Mouse (Mus musculus) forebrain, embryonic 11.5 days (tissue): Measurements from ENCODE around the gene Gata2. TPM values are rescaled to one million over a fixed set of nuclear protein-coding genes. Genes with fewer than 3 reads are reported as not detected.

Experiments
- ATAC-seq: fragments of 200-750 bp; cut with Nextera tagmentation; replicated peaks from 2 replicates; pipeline ENCODE4 v1.8.0; 2017; ENCODE audit warnings: moderate TSS enrichment; ENCODE audit not compliant: low FRiP score
- DNase-seq: peaks from one replicate; pipeline ENCODE4 v3.0.0-alpha.2; 2017; ENCODE audit warnings: low spot score
- H3K27ac ChIP-seq: fragments of 300-500 bp; sonication (generic); 2 replicates; pipeline ENCODE4 v1.5.1; 2014; ENCODE audit warnings: low read depth, low read length
- H3K27me3 ChIP-seq: fragments of 300-500 bp; sonication (generic); 2 replicates; pipeline ENCODE4 v1.6.1; 2014; ENCODE audit warnings: mild to moderate bottlenecking, low read length, mixed read lengths; ENCODE audit not compliant: control insufficient read depth, insufficient read depth
- H3K36me3 ChIP-seq: fragments of 300-500 bp; sonication (generic); 2 replicates; pipeline ENCODE4 v1.6.1; 2014; ENCODE audit warnings: mild to moderate bottlenecking, low read length, moderate library complexity, mixed read lengths; ENCODE audit not compliant: control insufficient read depth, insufficient read depth
- H3K4me1 ChIP-seq: fragments of 300-500 bp; sonication (generic); replicated peaks from 2 replicates; pipeline ENCODE4 v1.6.1; 2014; ENCODE audit warnings: low read length, mixed read lengths; ENCODE audit not compliant: control insufficient read depth, insufficient read depth
- H3K4me2 ChIP-seq: fragments of 300-500 bp; sonication (generic); 2 replicates; pipeline ENCODE4 v1.6.1; 2014; ENCODE audit warnings: low read depth, mild to moderate bottlenecking, low read length, moderate library complexity, mixed read lengths; ENCODE audit not compliant: severe bottlenecking
- H3K4me3 ChIP-seq: fragments of 300-500 bp; sonication (generic); 2 replicates; pipeline ENCODE4 v1.5.1; 2014; ENCODE audit warnings: low read depth, low read length
- H3K9ac ChIP-seq: fragments of 300-500 bp; sonication (generic); 2 replicates; pipeline ENCODE4 v1.6.1; 2014; ENCODE audit warnings: low read length
- H3K9me3 ChIP-seq: fragments of 300-500 bp; sonication (generic); 2 replicates; pipeline ENCODE4 v1.6.1; 2016; ENCODE audit warnings: low read length, mixed read lengths; ENCODE audit not compliant: control insufficient read depth
- WGBS: fragments of 180-500 bp; shearing (Covaris S2); extraction: QIAGEN DNeasy Blood & Tissue Kit; methylation state at CpG from one replicate; pipeline ENCODE4 v1.1.7; 2014; 5-methylcytosine and 5-hydroxymethylcytosine counted together
- polyA plus RNA-seq: library from polyadenylated mRNA; unstranded; fragments of >200 nt; fragmentation: Nextera tagmentation; extraction: Ambion mirVana; gene quantifications from 2 replicates; pipeline ENCODE4 v1.2.1, GENCODE M21; 2014

Gata2 gene
- polyA plus RNA-seq, 1 experiment from 2014 or later = 7.9 TPM

DNA sequence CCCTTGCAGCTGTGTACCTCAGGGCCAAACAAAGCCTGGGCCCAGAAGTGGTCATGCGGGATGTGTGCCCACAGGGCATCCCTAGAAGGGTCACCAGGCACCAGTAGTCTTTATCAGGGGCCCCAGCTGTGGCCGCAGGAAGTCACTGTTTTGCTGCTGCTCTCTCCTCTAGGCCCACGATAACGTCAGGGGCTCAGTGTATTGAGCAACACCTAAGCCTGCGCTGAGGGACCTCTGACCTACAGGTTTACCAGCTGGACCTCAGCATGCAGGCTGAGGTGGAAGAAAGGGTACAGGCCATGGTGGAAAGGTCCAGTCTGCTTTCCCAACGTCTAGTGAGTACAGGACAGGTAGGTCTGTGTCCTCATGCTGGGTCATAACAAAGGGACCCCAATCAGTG is 60.4 kb downstream of the Gata2 start:
- no peak overlapping the region for H3K4me3 ChIP-seq
- H3K9ac ChIP-seq = no peak overlapping the region
- H3K4me1 ChIP-seq = no peaks in the 10 kb centered on the region
- no peak overlapping the region for H3K4me2 ChIP-seq
- H3K36me3 ChIP-seq = no peaks in the 10 kb centered on the region
- no peak overlapping the region for H3K27ac ChIP-seq
- no peak for ATAC-seq
- no peaks in the 10 kb centered on the region for H3K27me3 ChIP-seq
- WGBS = 80% methylated on average over 6 of the region's 6 CpGs
- no peaks in the 10 kb centered on the region for H3K9me3 ChIP-seq
- no peak for DNase-seq

DNA sequence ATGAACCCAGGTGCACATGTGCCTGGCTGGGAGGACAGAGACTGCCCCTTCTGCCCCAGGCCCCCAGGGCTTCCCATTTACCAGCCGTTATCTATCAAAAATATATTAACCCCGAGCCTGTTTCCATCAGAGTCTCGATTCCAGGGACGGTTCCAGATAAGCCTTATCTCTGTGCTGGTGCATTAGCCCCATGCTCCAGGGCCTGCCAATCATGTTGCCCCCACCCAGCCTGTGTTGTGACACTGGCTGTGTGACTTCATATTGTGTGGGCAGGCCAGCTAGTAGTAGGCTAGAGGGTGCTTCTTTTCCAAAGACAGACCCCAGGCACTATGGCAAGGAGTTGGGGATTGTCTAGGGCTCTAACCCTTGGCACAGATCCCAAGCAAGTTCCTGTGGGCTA is 61.7 kb downstream of the Gata2 start:
- Histone ChIP-seq H3K9me3 (no peaks in the 10 kb centered on the region), H3K27ac (no peak overlapping the region), H3K9ac (no peak overlapping the region), H3K4me3 (no peak overlapping the region), H3K4me2 (no peak overlapping the region), H3K4me1 (no peaks in the 10 kb centered on the region), H3K36me3 (no peaks in the 10 kb centered on the region), H3K27me3 (no peaks in the 10 kb centered on the region)
- ATAC-seq = no peak
- WGBS = 93% methylated on average over 4 of the region's 4 CpGs
- no peak for DNase-seq

Other genes starting within 250 kb of the Gata2 start
- gene H1fx, start 212.3 kb upstream of the Gata2 start, polyA plus RNA-seq = 144 and 158 TPM in 2 replicates
- gene Rab7, start 148.6 kb upstream of the Gata2 start, polyA plus RNA-seq = 232 and 244 TPM in 2 replicates
- 274 and 284 TPM in 2 replicates for gene Rpn1, start 109.4 kb upstream of the Gata2 start, polyA plus RNA-seq
- not detected in 2 replicates for gene Dnajb8, start 28.4 kb downstream of the Gata2 start, polyA plus RNA-seq